Mouse (Mus musculus): ENCODE measurements around the gene Dnaaf5. TPM values are rescaled to one million over a fixed set of nuclear protein-coding genes. Genes with fewer than 3 reads are reported as not detected.

Dnaaf5 gene
- polyA plus RNA-seq, 1 experiment from 2014 or later: 3.5 TPM

- Histone ChIP-seq H3K4me3 (ENCODE audit: low read depth, low read length) (no peak overlapping the region), H3K27ac (ENCODE audit: low read length) (no peak overlapping the region), H3K4me2 (ENCODE audit: low read length) (no peak overlapping the region), H3K4me1 (ENCODE audit: control insufficient read depth, insufficient read depth, low read length) (peaks cover 5% of the 10 kb centered on the region; the same call in 1 of the 2 replicates), H3K9me3 (replicated peaks; ENCODE audit: control insufficient read depth, low read length, poor library complexity, severe bottlenecking) (no peaks in the 10 kb centered on the region), H3K36me3 (ENCODE audit: control insufficient read depth, insufficient read depth, low read length) (peaks cover 4% of the 10 kb centered on the region; the same call in 1 of the 2 replicates), H3K27me3 (ENCODE audit: control insufficient read depth, insufficient read depth, low read depth, low read length) (no peaks in the 10 kb centered on the region), H3K9ac (ENCODE audit: low read depth, low read length) (no peak overlapping the region)
- no peak for ATAC-seq
- WGBS: 83% methylated on average over 10 of the region's 10 CpGs
Measured at GRCm38 (mm10) chr5:139208871-139209684, 59.1 kb downstream of the Dnaaf5 start.

GRCm38 (mm10) chr5:139209685-139210026 lies 59.6 kb downstream of the Dnaaf5 start:
- H3K9me3 ChIP-seq (replicated peaks; ENCODE audit: control insufficient read depth, low read length, poor library complexity, severe bottlenecking): no peaks in the 10 kb centered on the region
- H3K36me3 ChIP-seq (ENCODE audit: control insufficient read depth, insufficient read depth, low read length): peaks cover 4% of the 10 kb centered on the region; the same call in 1 of the 2 replicates
- H3K4me2 ChIP-seq (ENCODE audit: low read length): no peak overlapping the region
- ATAC-seq: no peak
- no peak overlapping the region for H3K9ac ChIP-seq (ENCODE audit: low read depth, low read length)
- no peak overlapping the region for H3K27ac ChIP-seq (ENCODE audit: low read length)
- 0 out of 2 replicates have a peak, but pooled peaks cover 3% of the 10 kb centered on the region for H3K4me1 ChIP-seq (ENCODE audit: control insufficient read depth, insufficient read depth, low read length)
- 95% methylated on average over 7 of the region's 7 CpGs for WGBS
- no peaks in the 10 kb centered on the region for H3K27me3 ChIP-seq (ENCODE audit: control insufficient read depth, insufficient read depth, low read depth, low read length)
- no peak overlapping the region for H3K4me3 ChIP-seq (ENCODE audit: low read depth, low read length)

GRCm38 (mm10) chr5:139211737-139212385 lies 61.8 kb downstream of the Dnaaf5 start:
- ATAC-seq: no peak
- Histone ChIP-seq H3K27me3 (ENCODE audit: control insufficient read depth, insufficient read depth, low read depth, low read length) (no peaks in the 10 kb centered on the region), H3K4me1 (ENCODE audit: control insufficient read depth, insufficient read depth, low read length) (no peaks in the 10 kb centered on the region), H3K4me2 (ENCODE audit: low read length) (no peak overlapping the region), H3K9me3 (replicated peaks; ENCODE audit: control insufficient read depth, low read length, poor library complexity, severe bottlenecking) (no peaks in the 10 kb centered on the region), H3K27ac (ENCODE audit: low read length) (no peak overlapping the region), H3K9ac (ENCODE audit: low read depth, low read length) (no peak overlapping the region), H3K36me3 (ENCODE audit: control insufficient read depth, insufficient read depth, low read length) (peaks cover 13% of the 10 kb centered on the region), H3K4me3 (ENCODE audit: low read depth, low read length) (no peak overlapping the region)
- 89% methylated on average over 11 of the region's 11 CpGs for WGBS

- H3K27ac ChIP-seq (ENCODE audit: low read length): no peak overlapping the region
- H3K4me3 ChIP-seq (ENCODE audit: low read depth, low read length): no peak overlapping the region
- H3K9ac ChIP-seq (ENCODE audit: low read depth, low read length): no peak overlapping the region
- no peak overlapping the region for H3K4me2 ChIP-seq (ENCODE audit: low read length)
- no peaks in the 10 kb centered on the region for H3K9me3 ChIP-seq (replicated peaks; ENCODE audit: control insufficient read depth, low read length, poor library complexity, severe bottlenecking)
- H3K27me3 ChIP-seq (ENCODE audit: control insufficient read depth, insufficient read depth, low read depth, low read length): no peaks in the 10 kb centered on the region
- no peaks in the 10 kb centered on the region for H3K4me1 ChIP-seq (ENCODE audit: control insufficient read depth, insufficient read depth, low read length)
- ATAC-seq: no peak
- peaks cover 11% of the 10 kb centered on the region for H3K36me3 ChIP-seq (ENCODE audit: control insufficient read depth, insufficient read depth, low read length)
Measured at GRCm38 (mm10) chr5:139214298-139214697, 64.3 kb downstream of the Dnaaf5 start.

- H3K4me3 ChIP-seq (ENCODE audit: low read depth, low read length): no peak overlapping the region
- 97% methylated on average over 5 of the region's 5 CpGs for WGBS
- peaks cover 11% of the 10 kb centered on the region for H3K36me3 ChIP-seq (ENCODE audit: control insufficient read depth, insufficient read depth, low read length)
- no peak overlapping the region for H3K4me2 ChIP-seq (ENCODE audit: low read length)
- H3K27ac ChIP-seq (ENCODE audit: low read length): no peak overlapping the region
- H3K9me3 ChIP-seq (replicated peaks; ENCODE audit: control insufficient read depth, low read length, poor library complexity, severe bottlenecking): no peaks in the 10 kb centered on the region
- no peak overlapping the region for H3K9ac ChIP-seq (ENCODE audit: low read depth, low read length)
- ATAC-seq: no peak
- no peaks in the 10 kb centered on the region for H3K27me3 ChIP-seq (ENCODE audit: control insufficient read depth, insufficient read depth, low read depth, low read length)
- no peaks in the 10 kb centered on the region for H3K4me1 ChIP-seq (ENCODE audit: control insufficient read depth, insufficient read depth, low read length)
Measured at GRCm38 (mm10) chr5:139215184-139215583, 65.2 kb downstream of the Dnaaf5 start.

- Histone ChIP-seq H3K4me2 (ENCODE audit: low read length) (no peak overlapping the region), H3K27me3 (ENCODE audit: control insufficient read depth, insufficient read depth, low read depth, low read length) (no peaks in the 10 kb centered on the region), H3K36me3 (ENCODE audit: control insufficient read depth, insufficient read depth, low read length) (peaks cover 10% of the 10 kb centered on the region), H3K27ac (ENCODE audit: low read length) (no peak overlapping the region), H3K4me1 (ENCODE audit: control insufficient read depth, insufficient read depth, low read length) (no peaks in the 10 kb centered on the region), H3K9ac (ENCODE audit: low read depth, low read length) (no peak overlapping the region), H3K9me3 (replicated peaks; ENCODE audit: control insufficient read depth, low read length, poor library complexity, severe bottlenecking) (no peaks in the 10 kb centered on the region), H3K4me3 (ENCODE audit: low read depth, low read length) (no peak overlapping the region)
- no peak for ATAC-seq
- WGBS: 92% methylated on average over 2 of the region's 2 CpGs
Measured at GRCm38 (mm10) chr5:139216121-139216520, 66.1 kb downstream of the Dnaaf5 start.

- ATAC-seq: no peak
- 76% methylated on average over 3 of the region's 3 CpGs for WGBS
- Histone ChIP-seq H3K4me3 (ENCODE audit: low read depth, low read length) (no peak overlapping the region), H3K4me1 (ENCODE audit: control insufficient read depth, insufficient read depth, low read length) (no peaks in the 10 kb centered on the region), H3K27me3 (ENCODE audit: control insufficient read depth, insufficient read depth, low read depth, low read length) (no peaks in the 10 kb centered on the region), H3K9me3 (replicated peaks; ENCODE audit: control insufficient read depth, low read length, poor library complexity, severe bottlenecking) (no peaks in the 10 kb centered on the region), H3K36me3 (ENCODE audit: control insufficient read depth, insufficient read depth, low read length) (peaks cover 15% of the 10 kb centered on the region), H3K9ac (ENCODE audit: low read depth, low read length) (no peak overlapping the region), H3K27ac (ENCODE audit: low read length) (no peak overlapping the region), H3K4me2 (ENCODE audit: low read length) (no peak overlapping the region)
Measured at GRCm38 (mm10) chr5:139216774-139217173, 66.8 kb downstream of the Dnaaf5 start.

- Histone ChIP-seq H3K27me3 (ENCODE audit: control insufficient read depth, insufficient read depth, low read depth, low read length) (no peaks in the 10 kb centered on the region), H3K4me2 (ENCODE audit: low read length) (no peak overlapping the region), H3K9me3 (replicated peaks; ENCODE audit: control insufficient read depth, low read length, poor library complexity, severe bottlenecking) (no peaks in the 10 kb centered on the region), H3K9ac (ENCODE audit: low read depth, low read length) (no peak overlapping the region), H3K4me1 (ENCODE audit: control insufficient read depth, insufficient read depth, low read length) (no peaks in the 10 kb centered on the region), H3K4me3 (ENCODE audit: low read depth, low read length) (no peak overlapping the region), H3K36me3 (ENCODE audit: control insufficient read depth, insufficient read depth, low read length) (peaks cover 27% of the 10 kb centered on the region), H3K27ac (ENCODE audit: low read length) (no peak overlapping the region)
- WGBS: 85% methylated on average over 4 of the region's 4 CpGs
- ATAC-seq: no peak
Measured at GRCm38 (mm10) chr5:139220006-139220515, 70.0 kb downstream of the Dnaaf5 start.

GRCm38 (mm10) chr5:139220610-139221009 lies 70.6 kb downstream of the Dnaaf5 start:
- H3K36me3 ChIP-seq (ENCODE audit: control insufficient read depth, insufficient read depth, low read length): peaks cover 25% of the 10 kb centered on the region

More at GRCm38 (mm10) chr5:139220610-139221009, 70.6 kb downstream of the Dnaaf5 start:
- H3K27ac ChIP-seq (ENCODE audit: low read length): no peak overlapping the region
- no peaks in the 10 kb centered on the region for H3K4me1 ChIP-seq (ENCODE audit: control insufficient read depth, insufficient read depth, low read length)
- H3K27me3 ChIP-seq (ENCODE audit: control insufficient read depth, insufficient read depth, low read depth, low read length): no peaks in the 10 kb centered on the region
- WGBS: 84% methylated on average over 4 of the region's 4 CpGs
- ATAC-seq: no peak
- no peak overlapping the region for H3K4me2 ChIP-seq (ENCODE audit: low read length)
- H3K4me3 ChIP-seq (ENCODE audit: low read depth, low read length): no peak overlapping the region
- H3K9me3 ChIP-seq (replicated peaks; ENCODE audit: control insufficient read depth, low read length, poor library complexity, severe bottlenecking): no peaks in the 10 kb centered on the region
- no peak overlapping the region for H3K9ac ChIP-seq (ENCODE audit: low read depth, low read length)
